Mouse (Mus musculus): ENCODE data around the gene Wwtr1. TPM values are rescaled to one million over a fixed set of nuclear protein-coding genes. Genes with fewer than 3 reads are reported as not detected.

The Wwtr1 gene
- polyA plus RNA-seq, 1 experiment from 2014 or later = 17.4 TPM

Small RNA genes lying within 50 kb of the gene (microRNA-seq; reads per million reads assigned to microRNA genes)
- not detected for gene Mir6377

Other genes with a start within 250 kb of the Wwtr1 start
- 0.70 and 1.1 TPM in 2 replicates for gene Tm4sf4, start 150.6 kb downstream of the Wwtr1 start, polyA plus RNA-seq (2014; fragmentation: Nextera tagmentation; extraction: Ambion mirVana)
- 51.8 and 58.4 TPM in 2 replicates for gene Commd2, start 75.8 kb upstream of the Wwtr1 start, polyA plus RNA-seq (2014; fragmentation: Nextera tagmentation; extraction: Ambion mirVana)
- gene Ankub1, start 116.9 kb upstream of the Wwtr1 start, polyA plus RNA-seq (2014; fragmentation: Nextera tagmentation; extraction: Ambion mirVana) = not detected in 2 replicates
- 69.6 and 83.9 TPM in 2 replicates for gene Rnf13, start 160.2 kb upstream of the Wwtr1 start, polyA plus RNA-seq (2014; fragmentation: Nextera tagmentation; extraction: Ambion mirVana)